In genomic region chr11:74402126-74402525, GRCm38 (mm10) we compare ENCODE assay signal across 11 mouse cellular contexts. TPM values are rescaled to one million over a fixed set of nuclear protein-coding genes. Genes with fewer than 3 reads are reported as not detected.
DNase-seq lines count a peak whose midpoint lies in the region; ATAC-seq lines count a peak whose summit lies in the region.
"Had no signal": no experiment of that assay in that cellular context is flagged by ENCODE, and none has a peak within 500 bp of the region (broad histone marks: within the 10 kb centered on the region; RNA-seq: fewer than 3 reads in every experiment).

No protein-coding gene starts in this region.

- intact Hi-C loops in heart, postnatal 25 days (cut with DNase I): loop anchor here (2.0 to 5.0 kb wide), 3 partner anchors 80 to 145 kb away; no protein-coding TSS in a partner anchor
- intact Hi-C loops in gastrocnemius, postnatal 14 days (cut with DNase I; ENCODE audit: low total_unique reads): loop anchor here (5.0 kb wide), 1 partner anchor 120 kb away; no protein-coding TSS in a partner anchor

- no peak overlapping the region for H3K27ac ChIP-seq in heart, embryonic 16.5 days (ENCODE audit: low read length)
- no peak overlapping the region for H3K27ac ChIP-seq in midbrain, embryonic 14.5 days (replicated peaks; ENCODE audit: low read depth, low read length)
- H3K27ac ChIP-seq in midbrain, embryonic 13.5 days: no peak overlapping the region

- no peak overlapping the region for H3K9ac ChIP-seq in heart, embryonic 16.5 days (ENCODE audit: low read length)
- H3K9ac ChIP-seq in midbrain, embryonic 14.5 days (replicated peaks; ENCODE audit: low read length): no peak overlapping the region
- no peak overlapping the region for H3K9ac ChIP-seq in midbrain, embryonic 13.5 days (replicated peaks)

- DNase-seq in heart, postnatal 25 days (ENCODE audit: low spot score): no peak
- peak; percentile 67 for DNase-seq in midbrain, embryonic 14.5 days
- peak; percentile 16 to 32 for DNase-seq in thymus, postnatal 36 days
- DNase-seq in gastrocnemius, postnatal 14 days: no peak
- no peak for DNase-seq in frontal cortex, postnatal 10 days (ENCODE audit: low spot score in 2 of 2)

- no peaks in the 10 kb centered on the region for H3K36me3 ChIP-seq in heart, embryonic 16.5 days (ENCODE audit: control insufficient read depth, insufficient read depth)
- H3K36me3 ChIP-seq in midbrain, embryonic 14.5 days (ENCODE audit: control insufficient read depth, insufficient read depth, low read length): no peaks in the 10 kb centered on the region
- no peaks in the 10 kb centered on the region for H3K36me3 ChIP-seq in midbrain, embryonic 13.5 days

- no peak overlapping the region for H3K4me2 ChIP-seq in heart, embryonic 16.5 days (ENCODE audit: low read depth, low read length)
- H3K4me2 ChIP-seq in midbrain, embryonic 14.5 days (ENCODE audit: low read length): no peak overlapping the region
- H3K4me2 ChIP-seq in midbrain, embryonic 13.5 days (replicated peaks): no peak overlapping the region

- no peaks in the 10 kb centered on the region for H3K27me3 ChIP-seq in heart, embryonic 16.5 days (ENCODE audit: control insufficient read depth, insufficient read depth, low read length)
- H3K27me3 ChIP-seq in midbrain, embryonic 14.5 days (ENCODE audit: control insufficient read depth, insufficient read depth, low read length): no peaks in the 10 kb centered on the region
- no peaks in the 10 kb centered on the region for H3K27me3 ChIP-seq in midbrain, embryonic 13.5 days

- H3K4me3 ChIP-seq in heart, embryonic 16.5 days (ENCODE audit: low read length): no peak overlapping the region
- no peak overlapping the region for H3K4me3 ChIP-seq in midbrain, embryonic 14.5 days (replicated peaks; ENCODE audit: low read depth, low read length)
- no peak overlapping the region for H3K4me3 ChIP-seq in midbrain, embryonic 13.5 days (replicated peaks)

- 0 out of 2 replicates have a peak, but pooled peaks cover 6% of the 10 kb centered on the region for H3K4me1 ChIP-seq in heart, embryonic 16.5 days (ENCODE audit: control insufficient read depth, insufficient read depth, low read length)
- no peaks in the 10 kb centered on the region; the same call in 1 of the 2 replicates for H3K4me1 ChIP-seq in midbrain, embryonic 14.5 days (ENCODE audit: control insufficient read depth, insufficient read depth, low read length)
- peaks cover 8% of the 10 kb centered on the region for H3K4me1 ChIP-seq in midbrain, embryonic 13.5 days (replicated peaks)

- H3K9me3 ChIP-seq in heart, embryonic 16.5 days (replicated peaks; ENCODE audit: control insufficient read depth, low read length): no peaks in the 10 kb centered on the region
- H3K9me3 ChIP-seq in midbrain, embryonic 14.5 days (ENCODE audit: control insufficient read depth, low read length): no peaks in the 10 kb centered on the region
- H3K9me3 ChIP-seq in midbrain, embryonic 13.5 days: no peaks in the 10 kb centered on the region

- peak; percentile 26; the same call in 1 of the 2 replicates for ATAC-seq in heart, embryonic 16.5 days (replicated peaks; ENCODE audit: extremely low read depth, insufficient read depth, low FRiP score)
- ATAC-seq in midbrain, embryonic 14.5 days (ENCODE audit: low FRiP score, low TSS enrichment): no peak
- ATAC-seq in midbrain, embryonic 13.5 days: no peak
- ATAC-seq in granulocyte monocyte progenitor cell, adult 5-6 weeks (replicated peaks; ENCODE audit: poor library complexity, severe bottlenecking): peak; percentile 42; the same call in 1 of the 2 replicates

- WGBS in heart, embryonic 16.5 days: 47% methylated on average over 2 of the region's 2 CpGs
- 44% methylated on average over 2 of the region's 2 CpGs for WGBS in midbrain, embryonic 14.5 days
- 45% methylated on average over 2 of the region's 2 CpGs for WGBS in midbrain, embryonic 13.5 days

RNA-seq across cellular contexts. Expression of gene Olfr412, which starts 40.3 kb away (rescaled TPM):
- not detected in 2 replicates for polyA plus RNA-seq in heart, embryonic 16.5 days (2015; fragmentation: Nextera tagmentation; extraction: Ambion mirVana)
- total RNA-seq in heart, postnatal 25 days (2021): not detected
- not detected in 2 replicates for polyA plus RNA-seq in midbrain, embryonic 14.5 days (2014; fragmentation: Nextera tagmentation; extraction: Ambion mirVana)
- polyA plus RNA-seq in midbrain, embryonic 13.5 days (2015; fragmentation: Nextera tagmentation; extraction: Ambion mirVana): not detected in 2 replicates
- not detected in 2 replicates for total RNA-seq in granulocyte monocyte progenitor cell, adult 5-6 weeks (2014; fragmentation: Nextera tagmentation)
- total RNA-seq in granulocyte monocyte progenitor cell, adult 5-6 weeks (2017): not detected in 2 replicates
- total RNA-seq in gastrocnemius, postnatal 14 days (2021): not detected
- total RNA-seq: adrenal gland, adult 18-20 months; left cerebral cortex, postnatal 10 days had no signal
- polyA plus RNA-seq: neural tube, embryonic 14.5 days had no signal

RNA-seq across cellular contexts. Expression of gene Olfr411, which starts 49.7 kb away (rescaled TPM):
- not detected in 2 replicates for polyA plus RNA-seq in heart, embryonic 16.5 days (2015; fragmentation: Nextera tagmentation; extraction: Ambion mirVana)
- not detected for total RNA-seq in heart, postnatal 25 days (2021)
- not detected in 2 replicates for polyA plus RNA-seq in midbrain, embryonic 14.5 days (2014; fragmentation: Nextera tagmentation; extraction: Ambion mirVana)
- polyA plus RNA-seq in midbrain, embryonic 13.5 days (2015; fragmentation: Nextera tagmentation; extraction: Ambion mirVana): not detected in 2 replicates
- not detected in 2 replicates for total RNA-seq in granulocyte monocyte progenitor cell, adult 5-6 weeks (2014; fragmentation: Nextera tagmentation)
- total RNA-seq in granulocyte monocyte progenitor cell, adult 5-6 weeks (2017): not detected in 2 replicates
- not detected for total RNA-seq in gastrocnemius, postnatal 14 days (2021)
- total RNA-seq: adrenal gland, adult 18-20 months; left cerebral cortex, postnatal 10 days had no signal
- polyA plus RNA-seq: neural tube, embryonic 14.5 days had no signal

Comparison
In these comparisons a context has a peak if more than half of its experiments do, and no peak if none do; other contexts are left out.
1. ATAC-seq: peak in heart, embryonic 16.5 days (single experiment) and granulocyte monocyte progenitor cell, adult 5-6 weeks (single experiment); none in midbrain, embryonic 14.5 days (single experiment) and midbrain, embryonic 13.5 days (single experiment).
2. DNase-seq: peak in midbrain, embryonic 14.5 days (single experiment) and thymus, postnatal 36 days (2 of 2); none in heart, postnatal 25 days (single experiment), gastrocnemius, postnatal 14 days (single experiment) and frontal cortex, postnatal 10 days (0 of 2).